Mouse (Mus musculus) limb, embryonic 14.5 days (tissue): ENCODE data around the gene Ldb3. TPM values are rescaled to one million over a fixed set of nuclear protein-coding genes. Genes with fewer than 3 reads are reported as not detected.

Experiments
- ATAC-seq: fragments of 200-750 bp; cut with Nextera tagmentation; 2 replicates; pipeline ENCODE4 v1.8.0; 2017; ENCODE audit warnings: low read depth, moderate number of reproducible peaks, moderate TSS enrichment; ENCODE audit not compliant: low FRiP score
- DNase-seq: peaks from one replicate; pipeline ENCODE4 v3.0.0-alpha.2; 2015; ENCODE audit warnings: low spot score
- H3K27ac ChIP-seq: fragments of 300-500 bp; sonication (generic); replicated peaks from 2 replicates; pipeline ENCODE4 v1.5.1; 2014; ENCODE audit warnings: low read depth, mild to moderate bottlenecking, low read length, moderate library complexity, mixed read lengths
- H3K27me3 ChIP-seq: fragments of 300-500 bp; sonication (generic); 2 replicates; pipeline ENCODE4 v1.6.1; 2014; ENCODE audit warnings: low read length, mixed read lengths; ENCODE audit not compliant: control insufficient read depth, insufficient read depth
- H3K36me3 ChIP-seq: fragments of 300-500 bp; sonication (generic); 2 replicates; pipeline ENCODE4 v1.6.1; 2014; ENCODE audit warnings: mild to moderate bottlenecking, low read length, moderate library complexity, mixed read lengths; ENCODE audit not compliant: control insufficient read depth, insufficient read depth
- H3K4me1 ChIP-seq: fragments of 300-500 bp; sonication (generic); 2 replicates; pipeline ENCODE4 v1.6.1; 2014; ENCODE audit warnings: antibody characterized with exemption, low read length, mixed read lengths; ENCODE audit not compliant: control insufficient read depth, insufficient read depth
- H3K4me2 ChIP-seq: fragments of 300-500 bp; sonication (generic); replicated peaks from 2 replicates; pipeline ENCODE4 v1.6.1; 2014; ENCODE audit warnings: low read depth, mild to moderate bottlenecking, low read length, moderate library complexity; ENCODE audit not compliant: severe bottlenecking
- H3K4me3 ChIP-seq: fragments of 300-500 bp; sonication (generic); replicated peaks from 2 replicates; pipeline ENCODE4 v1.5.1; 2014; ENCODE audit warnings: low read length
- H3K9ac ChIP-seq: fragments of 300-500 bp; sonication (generic); 2 replicates; pipeline ENCODE4 v1.6.1; 2014; ENCODE audit warnings: mild to moderate bottlenecking, low read depth, low read length, moderate library complexity; ENCODE audit not compliant: severe bottlenecking
- H3K9me3 ChIP-seq: fragments of 300-500 bp; sonication (generic); 2 replicates; pipeline ENCODE4 v1.6.1; 2016; ENCODE audit warnings: low read length; ENCODE audit not compliant: control insufficient read depth
- POLR2A ChIP-seq: fragments of 200-500 bp; IDR thresholded peaks from 2 replicates; pipeline ENCODE4 v1.8.0; 2012; ENCODE audit warnings: inconsistent platforms, mild to moderate bottlenecking, moderate library complexity, borderline replicate concordance; ENCODE audit not compliant: insufficient read depth, insufficient read length; ENCODE audit errors: extremely low read depth
- whole genome bisulfite sequencing: fragments of 180-500 bp; shearing (Covaris S2); extraction: QIAGEN DNeasy Blood & Tissue Kit; methylation state at CpG from one replicate; pipeline ENCODE4 v1.1.7; 2014; 5-methylcytosine and 5-hydroxymethylcytosine counted together
- polyA plus RNA-seq, 2 experiments: library from polyadenylated mRNA; depleted of rRNA in 1 of 2; stranded (reverse) in 1 of 2; unstranded in 1 of 2; fragments of >200 nt; fragmentation: Nextera tagmentation in 1 of 2; extraction: Ambion mirVana in 1 of 2; gene quantifications; 2 replicates each; pipeline versions ENCODE4 v1.2.1 to v1.2.3; 2012 to 2014

Ldb3 gene
- polyA plus RNA-seq, 2 experiments = 26.6 to 37.7 TPM

- H3K36me3 ChIP-seq = no peaks in the 10 kb centered on the region
- DNase-seq = no peak
- 63% methylated on average over 3 of the region's 3 CpGs for WGBS
- H3K27ac ChIP-seq = no peak overlapping the region
- H3K4me1 ChIP-seq = no peaks in the 10 kb centered on the region
- H3K4me2 ChIP-seq = no peak overlapping the region
- TF ChIP-seq POLR2A = no peak
- H3K9me3 ChIP-seq = no peaks in the 10 kb centered on the region
- ATAC-seq = 0 out of 2 replicates have a peak, but pooled peaks have one; percentile 9
- H3K27me3 ChIP-seq = no peaks in the 10 kb centered on the region
- H3K4me3 ChIP-seq = no peak overlapping the region
- H3K9ac ChIP-seq = no peak overlapping the region
Observed at GRCm38 (mm10) chr14:34582740-34583427, 5.6 kb downstream of the Ldb3 start.

GRCm38 (mm10) chr14:34576858-34577257 lies 11.6 kb downstream of the Ldb3 start:
- H3K27me3 ChIP-seq = no peaks in the 10 kb centered on the region
- peaks cover 5% of the 10 kb centered on the region; the same call in 1 of the 2 replicates for H3K4me1 ChIP-seq
- no peak for ATAC-seq
- no peak overlapping the region for H3K4me2 ChIP-seq
- H3K9ac ChIP-seq = no peak overlapping the region
- H3K9me3 ChIP-seq = no peaks in the 10 kb centered on the region
- TF ChIP-seq POLR2A = no peak
- no peak overlapping the region for H3K27ac ChIP-seq
- H3K36me3 ChIP-seq = no peaks in the 10 kb centered on the region
- WGBS = 88% methylated on average over 4 of the region's 4 CpGs
- DNase-seq = no peak
- H3K4me3 ChIP-seq = no peak overlapping the region

DNA sequence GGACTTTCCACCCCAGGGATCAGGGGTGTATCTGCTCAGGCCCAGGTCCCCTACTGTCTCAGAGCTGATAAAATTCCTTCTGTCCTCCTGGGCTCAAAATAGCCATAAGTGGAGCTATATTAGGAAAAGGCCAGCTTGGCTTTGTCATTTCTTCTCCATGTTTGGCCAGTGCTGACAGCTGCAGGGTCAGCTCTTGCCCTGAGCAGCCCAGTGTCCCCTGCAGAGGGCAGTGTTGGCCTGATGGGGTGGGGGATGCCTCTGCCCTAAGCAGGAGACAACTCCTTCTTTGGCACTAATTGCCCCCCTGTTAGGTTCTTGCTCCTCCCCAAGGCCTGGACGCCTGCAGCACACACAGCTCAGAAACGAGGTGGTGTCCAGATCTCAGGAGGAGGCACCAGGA lies 14.4 kb downstream of the Ldb3 start:
- TF ChIP-seq POLR2A = no peak
- DNase-seq = no peak
- 32% methylated on average over 2 of the region's 2 CpGs for WGBS
- peak; percentile 32; the same call in 1 of the 2 replicates for ATAC-seq
- Histone ChIP-seq H3K27ac (no peak overlapping the region), H3K36me3 (no peaks in the 10 kb centered on the region), H3K4me1 (peaks cover 10% of the 10 kb centered on the region; the same call in 1 of the 2 replicates), H3K27me3 (no peaks in the 10 kb centered on the region), H3K9ac (no peak overlapping the region), H3K4me3 (no peak overlapping the region), H3K4me2 (no peak overlapping the region), H3K9me3 (no peaks in the 10 kb centered on the region)

- WGBS = 60% methylated on average over 5 of the region's 9 CpGs
- Histone ChIP-seq H3K4me2 (no peak overlapping the region), H3K27me3 (no peaks in the 10 kb centered on the region), H3K4me3 (no peak overlapping the region), H3K9ac (no peak overlapping the region), H3K4me1 (peaks cover 14% of the 10 kb centered on the region; the same call in 1 of the 2 replicates), H3K9me3 (no peaks in the 10 kb centered on the region), H3K27ac (no peak overlapping the region), H3K36me3 (no peaks in the 10 kb centered on the region)
- DNase-seq = no peak
- no peak for ATAC-seq
- no peak for TF ChIP-seq POLR2A
Observed at GRCm38 (mm10) chr14:34573348-34573913, 15.1 kb downstream of the Ldb3 start.

DNA sequence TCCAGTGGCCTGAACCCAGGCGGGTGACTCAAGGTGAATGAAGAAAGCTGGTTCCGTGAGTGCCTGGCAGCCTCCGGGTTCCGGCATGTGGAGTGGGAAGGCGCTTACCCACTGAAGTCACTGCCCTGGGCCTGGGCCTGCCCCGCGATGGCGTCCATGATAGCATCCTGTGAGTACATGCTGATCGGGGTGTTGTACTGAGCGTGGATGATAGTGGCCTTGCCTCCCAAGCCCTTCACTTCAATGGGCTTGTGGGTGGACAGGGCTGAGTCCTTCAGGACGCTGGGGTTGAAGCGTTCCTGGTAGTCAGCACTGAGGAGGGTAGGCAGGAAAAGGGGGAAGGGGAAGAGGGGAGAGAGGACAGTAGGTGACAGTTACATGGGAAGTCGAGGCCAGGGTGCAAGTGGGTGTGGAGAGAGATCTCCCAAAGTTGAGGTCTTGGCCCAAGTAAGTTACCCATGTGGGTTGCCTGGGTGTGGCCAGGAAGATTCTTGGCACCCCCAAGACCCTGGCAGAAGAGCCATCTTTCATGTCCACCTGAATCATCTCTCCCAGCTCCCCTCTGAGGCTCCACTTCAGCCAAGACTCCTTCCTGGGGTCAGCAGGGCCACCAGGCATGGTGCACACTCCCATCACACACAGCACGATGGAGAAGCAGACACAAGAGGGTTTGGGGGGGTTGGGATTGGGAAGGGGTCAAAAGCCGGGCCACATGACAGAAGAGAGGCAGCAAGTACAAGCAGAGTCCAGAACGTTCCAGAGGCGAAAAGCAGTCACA lies 16.7 kb downstream of the Ldb3 start:
- no peak overlapping the region for H3K4me3 ChIP-seq
- H3K9ac ChIP-seq = no peak overlapping the region
- no peak for DNase-seq
- no peak for ATAC-seq
- H3K4me1 ChIP-seq = peaks cover 28% of the 10 kb centered on the region
- no peak overlapping the region for H3K27ac ChIP-seq
- 82% methylated on average over 17 of the region's 17 CpGs for WGBS
- H3K9me3 ChIP-seq = no peaks in the 10 kb centered on the region
- no peaks in the 10 kb centered on the region for H3K27me3 ChIP-seq
- no peak overlapping the region for H3K4me2 ChIP-seq
- H3K36me3 ChIP-seq = no peaks in the 10 kb centered on the region
- no peak for TF ChIP-seq POLR2A
